Mouse (Mus musculus) forelimb bud, embryonic 11.5 days (tissue): Measurements from ENCODE around the gene Apobec1.
"Not testable (repeated sequence)": the region's sequence is repeated elsewhere in the genome, so short reads cannot be mapped to it uniquely, and the experiment has no call there.

Experiments
- DNase-seq: peaks from one replicate; pipeline ENCODE4 v3.0.0-alpha.2; 2012; ENCODE audit warnings: low read depth, low spot score

Apobec1 gene

GRCm38 (mm10) chr6:122561005-122561404 is 41.2 kb downstream of the Apobec1 start:
- DNase-seq = no peak

DNA sequence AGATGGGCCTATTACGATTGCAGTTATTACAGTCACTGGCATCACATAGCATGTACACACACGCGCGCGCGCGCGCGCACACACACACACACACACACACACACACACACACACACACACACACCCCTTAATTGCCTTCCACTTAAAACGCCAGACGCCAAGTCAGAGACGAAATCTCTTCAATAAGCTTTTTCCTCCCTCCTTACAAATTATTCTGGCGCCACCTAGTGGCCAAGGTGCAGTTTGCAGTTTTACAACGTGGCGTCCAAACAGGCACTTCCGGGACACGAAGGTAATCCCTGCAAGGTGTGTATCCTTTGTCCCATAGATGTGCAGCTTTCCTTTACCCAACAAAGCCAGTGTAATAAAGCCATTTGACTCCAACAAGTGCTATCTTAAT is 41.8 kb downstream of the Apobec1 start:
- DNase-seq = peak; percentile 90

DNA sequence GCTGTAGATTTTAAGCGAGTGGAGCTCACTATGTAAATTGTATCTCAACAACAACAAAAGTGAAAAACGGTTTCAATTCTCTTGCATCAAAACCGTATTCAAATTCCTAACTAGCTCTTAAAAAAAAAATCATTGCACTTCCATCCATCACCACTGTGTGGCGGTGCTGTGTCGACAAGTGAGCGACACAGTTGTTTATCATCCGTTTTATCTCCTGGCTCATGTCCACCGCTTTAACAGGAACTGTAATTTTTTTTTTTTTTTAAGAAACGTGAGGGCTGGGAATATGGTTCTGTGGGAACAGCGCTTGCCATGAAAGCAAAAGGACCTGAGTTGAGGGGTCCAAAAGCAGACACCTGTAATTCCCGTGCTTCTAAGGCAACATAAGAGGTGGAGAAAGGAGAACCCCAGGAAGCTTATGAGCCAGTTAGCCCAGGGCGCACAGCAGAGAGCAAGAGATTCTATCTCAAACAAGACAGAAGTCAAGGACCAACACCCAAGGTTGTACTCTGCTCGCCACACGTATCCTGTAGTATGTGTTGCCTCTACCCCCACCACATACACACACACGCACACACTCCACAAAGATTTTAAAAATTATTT is 45.2 kb downstream of the Apobec1 start:
- peak; percentile 42 for DNase-seq

- no peak for DNase-seq
Observed at GRCm38 (mm10) chr6:122555266-122555665, 47.0 kb downstream of the Apobec1 start.

DNA sequence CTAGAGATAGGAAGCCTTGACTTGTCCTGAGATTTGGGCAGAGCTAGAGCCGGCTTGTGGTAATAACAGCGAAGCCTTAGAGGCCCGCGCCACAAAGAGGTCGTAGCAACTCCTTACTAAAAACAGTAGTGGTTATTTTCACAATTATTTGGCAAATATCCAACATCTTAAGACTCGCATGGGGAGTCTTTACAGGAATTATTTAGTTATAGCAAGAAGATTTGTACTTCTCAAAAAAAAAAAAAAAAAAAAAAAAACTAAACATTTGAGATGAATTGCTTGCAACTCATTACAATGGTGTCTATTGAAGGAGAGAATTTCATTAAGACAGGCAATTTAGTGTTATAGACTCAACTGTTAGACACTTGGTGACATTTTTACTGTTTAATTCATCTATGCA is 48.1 kb downstream of the Apobec1 start:
- DNase-seq = no peak

- no peak for DNase-seq
Observed at GRCm38 (mm10) chr6:122553606-122554005, 48.6 kb downstream of the Apobec1 start, which contains the start of gene Aicda. Gene Aicda (plus strand): TSS chr6:122553801.

DNA sequence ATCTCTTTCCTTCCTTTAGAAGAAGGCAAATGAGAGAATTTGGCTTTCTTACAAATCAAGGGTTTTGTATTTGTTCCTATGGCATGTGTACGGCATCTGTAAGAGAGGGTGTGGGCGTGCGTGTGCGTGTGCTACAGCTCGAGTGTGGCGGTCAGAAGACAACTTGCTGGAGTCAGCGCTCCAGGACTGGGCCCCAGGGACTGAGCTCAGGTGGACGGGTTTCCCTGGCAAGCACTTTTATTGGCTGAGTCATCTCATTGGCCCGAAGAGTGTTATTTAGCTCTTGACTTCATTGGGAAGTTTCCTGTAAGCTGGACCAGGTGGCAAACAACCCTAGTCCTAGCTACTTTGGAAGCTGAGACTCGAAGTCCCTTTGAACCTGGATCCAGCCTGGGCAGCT is 56.3 kb downstream of the Apobec1 start:
- no peak for DNase-seq

DNA sequence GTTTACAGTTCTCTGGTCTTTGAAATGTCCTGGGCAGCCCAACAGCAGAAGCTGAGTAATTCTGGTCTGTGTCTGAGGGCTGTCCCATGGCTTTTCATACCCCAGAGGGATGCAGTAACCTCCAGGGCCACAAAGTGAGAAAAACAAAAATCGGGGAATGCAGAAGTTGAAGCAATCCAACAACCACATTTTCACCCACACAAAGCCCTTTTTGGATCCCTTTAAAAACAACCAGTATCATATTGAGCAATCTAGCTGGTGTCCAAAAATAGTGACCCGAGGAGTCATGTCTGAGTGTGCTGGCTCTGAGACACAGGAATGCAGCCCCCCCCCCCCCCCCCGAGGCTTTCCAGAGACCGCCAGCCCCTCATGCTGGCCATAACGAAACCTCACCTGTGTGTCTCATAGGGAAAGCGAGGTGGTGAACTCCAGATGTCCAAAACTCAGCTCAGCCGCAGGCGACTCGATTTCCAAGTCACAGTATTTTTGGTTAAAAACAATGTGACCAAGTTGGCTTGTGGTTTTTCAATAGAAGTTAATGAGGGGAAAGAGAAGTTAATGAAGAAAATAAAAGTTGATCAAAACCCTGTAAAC is 56.9 kb downstream of the Apobec1 start:
- DNase-seq = no peak

- DNase-seq = no peak
Observed at GRCm38 (mm10) chr6:122544672-122545071, 57.6 kb downstream of the Apobec1 start.

- DNase-seq = no peak
Observed at GRCm38 (mm10) chr6:122543574-122543973, 58.7 kb downstream of the Apobec1 start.

GRCm38 (mm10) chr6:122542459-122542858 is 59.8 kb downstream of the Apobec1 start:
- not testable (repeated sequence) for DNase-seq

- no peak for DNase-seq
Observed at GRCm38 (mm10) chr6:122539564-122539963, 62.7 kb downstream of the Apobec1 start.

DNA sequence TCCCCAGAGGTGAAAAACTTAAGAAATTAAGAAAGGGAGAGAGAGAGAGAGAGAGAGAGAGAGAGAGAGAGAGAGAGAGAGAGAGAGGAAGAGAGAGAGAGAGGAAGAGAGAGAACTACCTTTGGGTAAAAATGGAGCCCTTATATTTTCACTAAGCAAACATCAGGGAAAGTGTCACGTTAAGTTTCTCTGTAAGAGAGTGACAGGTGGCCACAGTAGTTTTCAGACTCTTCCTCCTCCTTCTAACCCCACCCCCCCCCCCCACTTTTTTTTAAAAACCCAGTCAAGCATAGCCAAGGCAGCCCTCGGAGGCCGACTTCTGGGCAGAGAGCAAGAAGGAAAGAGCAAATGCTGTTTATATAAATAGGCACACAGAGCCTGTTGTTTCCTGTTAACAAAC is 68.2 kb downstream of the Apobec1 start:
- DNase-seq = no peak

DNA sequence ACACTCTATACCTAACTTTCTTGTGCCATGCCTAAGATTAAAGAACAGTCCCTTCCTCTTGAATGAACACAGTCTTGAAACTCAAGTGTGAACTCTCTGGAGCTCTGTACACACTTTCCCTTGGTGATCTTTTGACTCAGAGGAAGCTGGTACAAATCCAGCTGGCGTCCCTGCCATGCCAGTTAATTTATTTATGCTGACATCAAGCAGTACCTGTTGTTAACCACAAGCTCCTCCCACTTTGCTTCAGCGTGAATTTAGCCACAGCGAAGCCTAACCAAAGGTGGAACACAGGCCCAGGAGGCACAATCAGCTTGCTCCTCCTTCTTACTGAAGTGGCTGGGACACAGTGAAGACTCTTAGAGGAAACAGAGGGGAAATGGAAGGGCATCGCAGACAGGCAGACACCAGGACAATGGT is 69.4 kb downstream of the Apobec1 start:
- DNase-seq = peak; percentile 37

DNA sequence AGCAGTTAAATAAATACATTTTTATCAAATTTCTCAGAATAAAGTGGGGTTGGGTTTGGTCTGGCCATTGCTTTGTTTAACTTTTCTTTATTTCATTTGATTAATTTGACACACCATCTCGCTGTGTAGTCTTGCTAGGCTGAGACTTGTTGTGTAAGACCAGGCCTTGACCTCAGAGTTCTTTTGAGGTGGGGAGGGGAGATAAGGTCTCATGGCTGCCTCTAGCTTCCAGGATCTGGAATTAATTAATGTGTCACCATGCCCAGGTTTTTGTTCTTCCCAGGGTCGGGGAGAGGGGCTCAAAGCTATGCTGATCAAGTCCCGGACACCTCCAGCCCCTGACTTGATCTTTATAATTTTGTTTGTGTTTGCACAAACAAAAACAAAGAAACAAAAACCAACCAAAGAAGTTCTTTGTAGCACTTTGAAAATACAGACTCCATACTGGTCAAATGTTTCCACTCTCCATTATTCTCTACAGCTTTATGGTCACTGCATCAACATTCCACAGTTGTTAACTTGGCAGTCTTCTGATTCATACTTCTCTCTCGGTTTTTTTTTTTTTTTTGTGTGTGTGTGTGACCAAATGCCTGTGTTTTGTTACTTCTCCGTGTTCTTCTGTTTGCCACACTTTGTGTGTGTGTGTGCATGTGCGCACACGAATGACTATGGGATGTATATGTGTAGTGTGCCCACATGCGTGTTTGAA is 70.6 kb downstream of the Apobec1 start:
- DNase-seq = no peak

DNA sequence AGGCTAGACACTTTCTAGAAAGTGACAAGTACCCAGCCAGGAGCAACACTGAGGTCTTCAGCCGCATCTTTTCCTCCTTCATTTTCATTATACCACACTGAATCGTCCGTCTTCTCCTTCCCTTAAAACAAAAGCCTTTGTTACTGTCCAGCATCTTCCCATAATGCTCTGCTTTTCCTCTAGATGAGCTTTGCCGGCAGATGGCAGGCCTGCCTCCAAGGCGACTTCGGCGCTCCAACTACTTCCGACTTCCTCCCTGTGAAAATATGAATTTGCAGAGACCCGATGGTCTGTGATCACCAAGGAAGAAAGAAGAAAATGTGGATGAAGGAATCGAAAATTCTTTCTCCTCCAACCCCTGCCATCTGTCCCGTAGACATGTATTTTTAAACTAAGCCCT is 74.1 kb downstream of the Apobec1 start:
- no peak for DNase-seq
